Mouse (Mus musculus): ENCODE measurements around the gene Lmtk3.

The Lmtk3 gene

GRCm38 (mm10) chr7:45809276-45810075, 25.9 kb downstream of the Lmtk3 start:
- DNase-seq: no peak

GRCm38 (mm10) chr7:45812921-45813320, 29.4 kb downstream of the Lmtk3 start:
- DNase-seq: no peak

DNA sequence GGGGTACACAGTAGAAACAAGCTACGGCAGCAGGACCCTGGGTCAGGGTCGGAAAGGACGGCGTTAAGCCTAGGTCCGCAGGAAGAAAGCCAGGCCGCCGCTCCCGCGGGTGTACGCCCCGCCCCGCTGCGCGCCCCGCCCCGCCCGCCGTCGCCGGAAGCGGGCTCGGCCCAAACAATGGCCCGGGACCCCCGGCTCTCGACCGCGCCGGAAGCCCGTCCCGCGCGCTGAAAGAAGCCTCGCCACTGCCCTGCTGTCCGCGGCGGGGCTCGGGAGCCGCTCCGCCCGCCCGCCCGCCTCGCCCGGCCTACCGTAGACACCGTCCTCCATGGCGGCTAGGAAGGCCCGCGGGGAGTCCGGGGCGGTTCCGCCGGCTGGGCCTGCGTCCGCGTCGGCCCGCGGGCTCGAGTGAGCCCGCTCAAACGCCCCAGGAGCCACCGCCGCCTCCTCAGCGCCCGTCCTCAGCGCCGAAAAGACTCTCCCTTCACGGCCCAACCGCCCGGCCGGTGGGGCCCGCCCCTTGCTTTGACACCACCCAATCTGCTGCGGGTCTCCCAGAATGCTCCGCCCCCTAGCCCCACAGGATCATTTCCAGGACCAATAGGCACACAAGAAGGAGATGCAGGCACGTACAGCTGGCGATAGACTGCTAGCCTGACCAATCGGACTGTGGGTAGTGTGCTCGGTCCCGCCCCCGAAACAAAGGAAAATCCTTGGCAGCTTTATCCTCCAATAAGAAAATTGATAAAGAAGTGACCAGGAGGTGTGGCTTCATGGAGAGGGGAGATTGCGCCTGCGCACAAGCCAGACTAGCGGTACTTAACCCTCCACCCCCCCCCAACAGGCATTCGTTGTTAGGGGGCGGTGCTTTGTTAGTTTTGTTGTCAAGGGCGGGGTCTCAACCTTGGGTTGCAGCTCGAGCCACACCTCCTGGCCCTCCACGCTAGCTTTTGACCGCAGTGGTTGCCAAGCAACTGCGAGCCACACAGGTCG, 30.5 kb downstream of the Lmtk3 start, which contains the start of gene Cyth2:
Cyth2 (minus strand) TSS at position 795 of the 993 bp plus-strand sequence.
- peak; percentile 99 to 100 for DNase-seq

DNA sequence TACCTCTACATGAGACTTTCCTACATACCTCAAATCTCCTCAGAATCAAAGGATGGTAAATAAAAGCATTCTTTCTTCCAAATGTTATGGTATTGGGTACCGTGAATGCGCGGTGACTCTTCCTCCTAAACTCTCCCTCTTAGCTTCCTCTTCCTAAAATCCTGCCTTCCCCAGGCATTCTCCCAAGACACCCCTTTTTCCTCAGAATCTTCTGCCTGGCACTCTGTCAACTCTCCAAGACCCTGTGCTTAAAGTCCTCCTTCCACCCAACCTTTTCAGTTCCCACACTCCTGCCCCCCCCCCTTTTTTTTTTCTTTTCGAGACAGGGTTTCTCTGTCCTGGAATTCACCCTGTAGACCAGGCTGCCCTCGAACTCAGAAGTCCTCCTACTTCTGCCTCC, 31.3 kb downstream of the Lmtk3 start:
- DNase-seq: no peak

- DNase-seq: no peak
Observed at GRCm38 (mm10) chr7:45815323-45815983, 31.9 kb downstream of the Lmtk3 start.

GRCm38 (mm10) chr7:45815984-45816351, 32.4 kb downstream of the Lmtk3 start:
- no peak for DNase-seq

DNA sequence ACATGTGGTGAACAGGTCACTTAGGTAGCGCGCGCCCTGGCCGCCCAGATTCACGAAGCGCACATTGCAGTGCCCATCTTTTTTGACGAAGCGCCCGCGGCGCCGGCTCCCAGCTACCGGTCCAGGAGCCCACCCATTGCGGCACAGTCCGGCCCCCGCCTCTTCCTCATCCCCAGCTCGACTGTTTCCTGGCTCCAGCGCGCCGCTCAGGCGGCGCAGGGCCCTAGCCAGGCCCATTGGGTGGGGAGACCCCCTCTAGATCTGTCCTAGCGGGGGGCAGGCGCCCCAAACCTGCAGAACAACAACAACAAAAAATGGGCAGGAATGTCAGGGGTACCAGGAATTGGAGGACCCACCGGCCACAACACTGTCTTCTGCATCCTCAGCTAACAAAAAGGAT, 36.3 kb downstream of the Lmtk3 start:
- DNase-seq: no peak

GRCm38 (mm10) chr7:45820913-45821312, 37.4 kb downstream of the Lmtk3 start:
- no peak for DNase-seq

DNA sequence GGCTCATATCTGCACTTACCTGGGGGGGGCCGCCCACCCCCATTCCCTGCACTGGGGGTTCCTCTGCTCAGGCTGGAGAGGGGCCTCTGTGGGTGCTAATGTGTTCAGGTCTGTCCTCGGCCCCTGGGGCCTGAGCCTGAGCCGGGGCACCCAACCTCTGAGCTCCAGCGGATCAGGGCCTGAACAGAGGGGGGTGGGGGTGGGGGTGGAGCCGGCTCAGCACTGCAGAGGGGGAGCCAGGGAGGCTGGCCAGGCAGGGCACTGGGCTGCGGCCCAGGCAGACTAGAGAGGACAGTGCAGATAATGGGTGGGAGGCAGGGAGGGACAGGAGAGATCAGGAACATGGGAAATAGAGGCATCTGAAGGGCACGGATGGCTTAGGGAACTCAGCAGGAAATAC, 41.1 kb downstream of the Lmtk3 start, which contains the start of gene Kcnj14:
Kcnj14 (minus strand) TSS at position 185 of the 400 bp plus-strand sequence.
- no peak for DNase-seq

GRCm38 (mm10) chr7:45826631-45827030, 43.1 kb downstream of the Lmtk3 start:
- no peak for DNase-seq

- DNase-seq: peak; percentile 91 to 92
Observed at GRCm38 (mm10) chr7:45830427-45831127, 47.0 kb downstream of the Lmtk3 start, which contains the start of gene Grwd1. Gene Grwd1 (minus strand): TSS chr7:45830944.

DNA sequence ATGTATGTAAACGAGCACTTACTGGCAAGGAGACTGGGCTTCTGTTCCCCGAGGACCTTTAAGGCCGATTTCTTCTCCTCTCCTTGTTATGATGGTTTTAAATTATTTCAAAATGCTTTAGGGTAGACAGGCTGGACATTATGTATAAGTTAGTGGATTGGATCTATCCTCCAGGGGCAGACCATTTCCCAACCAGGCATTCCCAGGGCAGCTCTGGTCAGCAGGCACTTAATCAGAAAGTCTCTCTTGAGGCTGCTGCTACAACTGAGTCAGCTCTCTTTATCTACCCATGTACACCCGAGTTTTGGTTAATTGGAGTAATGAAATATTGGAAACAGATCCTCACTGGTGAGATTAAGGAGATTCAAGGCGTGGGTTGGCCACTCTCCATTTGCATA, 47.6 kb downstream of the Lmtk3 start:
- DNase-seq: no peak

- DNase-seq: no peak
Observed at GRCm38 (mm10) chr7:45832428-45832827, 48.9 kb downstream of the Lmtk3 start.

GRCm38 (mm10) chr7:45833148-45833790, 49.7 kb downstream of the Lmtk3 start:
- peak; percentile 12 to 49 for DNase-seq

DNA sequence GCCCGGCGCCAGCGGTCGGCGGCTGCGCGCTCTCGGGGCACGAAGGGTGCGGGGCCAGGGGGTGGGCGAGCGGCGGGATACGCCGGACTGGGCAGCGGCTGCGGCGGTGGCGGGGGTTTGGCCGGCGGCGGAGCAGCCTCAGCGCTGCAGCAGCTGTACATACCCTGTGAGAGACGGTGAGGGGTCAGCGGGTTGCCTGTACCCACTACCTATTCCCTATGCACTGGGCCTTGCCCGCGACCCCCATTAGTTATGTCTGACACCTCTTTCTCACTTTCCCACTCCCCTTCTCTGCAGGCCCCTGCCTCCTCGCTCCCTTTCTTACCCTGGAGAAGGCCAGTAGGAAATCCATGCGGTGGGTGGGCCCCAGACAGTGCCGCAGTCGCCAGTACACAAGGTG, 50.4 kb downstream of the Lmtk3 start:
- DNase-seq: no peak

- no peak for DNase-seq
Observed at GRCm38 (mm10) chr7:45842950-45843744, 59.6 kb downstream of the Lmtk3 start.

DNA sequence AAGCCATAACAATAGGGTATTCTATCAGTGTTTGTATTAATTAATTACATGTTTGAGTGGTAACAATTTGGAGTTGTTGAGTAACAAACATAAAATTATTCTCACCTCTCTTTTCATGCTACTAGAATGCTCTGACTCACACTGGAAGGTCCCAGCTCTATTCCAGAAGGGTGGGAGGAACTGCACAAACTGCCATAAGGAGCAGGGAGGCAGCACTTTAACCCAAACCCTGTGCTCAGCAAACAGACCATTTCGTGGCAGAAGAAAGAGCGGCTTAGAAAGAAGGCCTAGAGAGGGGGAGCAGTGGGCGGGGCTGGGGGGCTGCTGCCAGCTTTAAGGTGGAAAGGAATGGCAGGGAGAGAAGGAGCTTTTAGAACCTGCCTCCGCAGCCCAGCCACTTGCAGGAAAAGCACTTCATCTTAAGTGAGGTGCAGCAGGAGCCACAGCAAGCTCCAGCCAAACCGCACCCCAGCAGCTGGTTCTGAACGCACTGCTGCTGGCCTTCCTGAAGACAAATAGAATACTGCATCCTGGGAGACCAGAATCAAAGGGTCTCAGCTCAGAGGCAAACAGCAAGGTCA, 65.0 kb downstream of the Lmtk3 start:
- no peak for DNase-seq

DNA sequence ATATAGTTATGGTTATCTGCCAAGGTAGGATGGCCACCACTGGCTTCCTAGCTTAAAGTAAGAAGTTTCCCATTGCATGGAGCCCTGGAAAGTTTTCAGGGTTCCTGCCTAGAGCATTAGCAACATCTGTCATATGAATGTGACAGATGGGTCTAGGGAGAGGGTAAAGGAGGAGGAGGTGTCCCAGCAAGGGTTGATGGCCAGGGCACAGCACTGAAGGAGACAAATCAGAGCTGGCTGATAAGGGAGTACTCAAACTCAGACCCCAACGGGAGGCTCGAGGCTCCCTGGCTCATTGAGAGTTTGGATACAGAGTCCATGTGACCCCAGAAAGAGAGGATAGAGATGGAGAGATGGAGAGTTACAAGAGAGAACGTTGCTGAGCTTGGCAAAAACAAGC, 67.1 kb downstream of the Lmtk3 start:
- DNase-seq: no peak

DNA sequence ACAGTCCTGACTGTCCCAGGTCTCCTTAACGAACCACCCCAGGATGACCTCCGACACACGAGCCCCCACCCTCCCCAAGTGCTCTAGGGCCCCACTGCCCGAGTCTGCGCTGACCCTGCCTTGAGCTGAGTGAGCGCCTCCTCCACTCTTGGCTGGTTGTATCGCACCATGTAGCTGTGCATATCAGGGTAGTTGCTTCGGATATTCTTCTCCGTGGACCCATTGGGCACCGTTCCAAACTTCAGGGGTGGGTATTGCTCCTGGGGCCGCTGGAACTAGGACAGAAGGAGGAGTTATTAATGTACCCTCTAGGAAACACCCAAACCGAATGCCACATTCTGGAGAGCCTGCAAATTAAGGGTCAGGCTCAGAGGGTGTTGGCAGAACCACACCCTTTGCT, 69.6 kb downstream of the Lmtk3 start:
- no peak for DNase-seq

Measured in kidney, postnatal 36 days (tissue).